Mouse (Mus musculus) neural tube, embryonic 15.5 days (tissue): ENCODE measurements around the gene Dpp9. TPM values are rescaled to one million over a fixed set of nuclear protein-coding genes. Genes with fewer than 3 reads are reported as not detected.

Source experiments
- microRNA counts: library from miRNA; unstranded; fragments of <30 nt; microRNA quantifications from one replicate; lab custom pipeline; 2016
- microRNA-seq: library from miRNA; unstranded; fragments of <30 nt; microRNA quantifications from one replicate; pipeline ENCODE4, GENCODE M21; 2017
- polyA plus RNA-seq: library from polyadenylated mRNA; unstranded; fragments of >200 nt; fragmentation: Nextera tagmentation; extraction: Ambion mirVana; gene quantifications from 2 replicates; pipeline ENCODE4 v1.2.1, GENCODE M21; 2015

Dpp9 gene
- polyA plus RNA-seq, 1 experiment from 2014 or later = 22.4 TPM

MicroRNA genes within 50 kb of the gene (microRNA counts, 519-probe panel; counts per million panel counts)
- microRNA mmu-miR-7b (lab: Ali Mortazavi, UCI) = 1,980 counts per million, percentile 41 among the panel's probes with 10 or more counts

Small RNAs within 50 kb of the gene (microRNA-seq; reads per million reads assigned to microRNA genes)
- gene Gm44397 (not detected), gene Mir7b (657 reads per million, percentile 75 among the genes with 10 or more reads in this experiment)

Other genes with a start within 250 kb of the Dpp9 start
- gene Shd, start 248.4 kb downstream of the Dpp9 start, polyA plus RNA-seq = 152 and 195 TPM in 2 replicates
- 189 and 228 TPM in 2 replicates for gene Fsd1, start 232.4 kb downstream of the Dpp9 start, polyA plus RNA-seq
- 7.3 and 11.5 TPM in 2 replicates for gene Stap2, start 213.3 kb downstream of the Dpp9 start, polyA plus RNA-seq
- gene Mpnd, start 213.2 kb downstream of the Dpp9 start, polyA plus RNA-seq = 121 and 130 TPM in 2 replicates
- gene Sh3gl1, start 182.3 kb downstream of the Dpp9 start, polyA plus RNA-seq = 105 and 114 TPM in 2 replicates
- gene Chaf1a, start 178.5 kb downstream of the Dpp9 start, polyA plus RNA-seq = 4.0 and 10.1 TPM in 2 replicates
- 65.3 and 79.4 TPM in 2 replicates for gene Ubxn6, start 143.9 kb downstream of the Dpp9 start, polyA plus RNA-seq
- 124 and 134 TPM in 2 replicates for gene Hdgfl2, start 139.3 kb downstream of the Dpp9 start, polyA plus RNA-seq
- 0.09 and 0.10 TPM in 2 replicates for gene Plin4, start 109.1 kb downstream of the Dpp9 start, polyA plus RNA-seq
- gene Plin5, start 101.3 kb downstream of the Dpp9 start, polyA plus RNA-seq = 2.4 and 2.7 TPM in 2 replicates
- 0.22 and 0.63 TPM in 2 replicates for gene Lrg1, start 96.9 kb downstream of the Dpp9 start, polyA plus RNA-seq
- gene Sema6b, start 78.6 kb downstream of the Dpp9 start, polyA plus RNA-seq = 12.3 and 16.2 TPM in 2 replicates
- gene Tnfaip8l1, start 56.4 kb downstream of the Dpp9 start, polyA plus RNA-seq = 10.5 and 10.6 TPM in 2 replicates
- gene Mydgf, start 35.0 kb downstream of the Dpp9 start, polyA plus RNA-seq = 80.3 and 82.3 TPM in 2 replicates
- gene Fem1a, start 37.9 kb upstream of the Dpp9 start, polyA plus RNA-seq = 16.2 and 16.9 TPM in 2 replicates
- gene Ticam1, start 57.9 kb upstream of the Dpp9 start, polyA plus RNA-seq = 1.2 and 2.9 TPM in 2 replicates
- 13.2 and 28.7 TPM in 2 replicates for gene Plin3, start 74.0 kb upstream of the Dpp9 start, polyA plus RNA-seq
- 0.34 TPM in 1 of 2 replicates, not detected in the other for gene Arrdc5, start 81.4 kb upstream of the Dpp9 start, polyA plus RNA-seq
- 13.8 and 59.4 TPM in 2 replicates for gene Uhrf1, start 84.4 kb upstream of the Dpp9 start, polyA plus RNA-seq
- 59.1 and 65.2 TPM in 2 replicates for gene Kdm4b, start 107.2 kb upstream of the Dpp9 start, polyA plus RNA-seq